Mouse (Mus musculus) neural tube, embryonic 11.5 days (tissue): Measurements from ENCODE around the gene Stk38l. TPM values are rescaled to one million over a fixed set of nuclear protein-coding genes. Genes with fewer than 3 reads are reported as not detected.

Source experiments
- ATAC-seq: fragments of 200-750 bp; cut with Nextera tagmentation; 2 replicates; pipeline ENCODE4 v1.8.0; 2017; ENCODE audit warnings: moderate number of reproducible peaks, mild to moderate bottlenecking, moderate TSS enrichment, moderate library complexity; ENCODE audit not compliant: insufficient read depth, low FRiP score, low TSS enrichment
- DNase-seq: peaks from one replicate; pipeline ENCODE4 v3.0.0-alpha.2; 2015; ENCODE audit warnings: low spot score
- H3K27ac ChIP-seq: fragments of 300-500 bp; sonication (generic); 2 replicates; pipeline ENCODE4 v1.5.1; 2014; ENCODE audit warnings: low read depth, mild to moderate bottlenecking, low read length
- H3K27me3 ChIP-seq: fragments of 300-500 bp; sonication (generic); 2 replicates; pipeline ENCODE4 v1.6.1; 2014; ENCODE audit warnings: mild to moderate bottlenecking, low read length, mixed read lengths; ENCODE audit not compliant: control insufficient read depth, insufficient read depth
- H3K36me3 ChIP-seq: fragments of 300-500 bp; sonication (generic); 2 replicates; pipeline ENCODE4 v1.6.1; 2014; ENCODE audit warnings: mild to moderate bottlenecking, low read length, moderate library complexity, mixed read lengths; ENCODE audit not compliant: control insufficient read depth, insufficient read depth
- H3K4me1 ChIP-seq: fragments of 300-500 bp; sonication (generic); 2 replicates; pipeline ENCODE4 v1.6.1; 2014; ENCODE audit warnings: low read length, mixed read lengths; ENCODE audit not compliant: control insufficient read depth, insufficient read depth
- H3K4me2 ChIP-seq: fragments of 300-500 bp; sonication (generic); 2 replicates; pipeline ENCODE4 v1.6.1; 2014; ENCODE audit warnings: low read depth, mild to moderate bottlenecking, moderate library complexity
- H3K4me3 ChIP-seq: fragments of 300-500 bp; sonication (generic); 2 replicates; pipeline ENCODE4 v1.5.1; 2014; ENCODE audit warnings: low read depth, low read length
- H3K9ac ChIP-seq: fragments of 300-500 bp; sonication (generic); 2 replicates; pipeline ENCODE4 v1.6.1; 2014; ENCODE audit warnings: mild to moderate bottlenecking, low read length
- H3K9me3 ChIP-seq: fragments of 300-500 bp; sonication (generic); 2 replicates; pipeline ENCODE4 v1.6.1; 2016; ENCODE audit warnings: low read length; ENCODE audit not compliant: control insufficient read depth
- WGBS: fragments of 180-500 bp; shearing (Covaris S2); extraction: QIAGEN DNeasy Blood & Tissue Kit; methylation state at CpG from one replicate; pipeline ENCODE4 v1.1.7; 2014; 5-methylcytosine and 5-hydroxymethylcytosine counted together
- polyA plus RNA-seq: library from polyadenylated mRNA; unstranded; fragments of >200 nt; fragmentation: Nextera tagmentation; extraction: Ambion mirVana; gene quantifications from 2 replicates; pipeline ENCODE4 v1.2.1, GENCODE M21; 2014

Stk38l gene
- polyA plus RNA-seq, 1 experiment from 2014 or later, result 19.5 TPM

DNA sequence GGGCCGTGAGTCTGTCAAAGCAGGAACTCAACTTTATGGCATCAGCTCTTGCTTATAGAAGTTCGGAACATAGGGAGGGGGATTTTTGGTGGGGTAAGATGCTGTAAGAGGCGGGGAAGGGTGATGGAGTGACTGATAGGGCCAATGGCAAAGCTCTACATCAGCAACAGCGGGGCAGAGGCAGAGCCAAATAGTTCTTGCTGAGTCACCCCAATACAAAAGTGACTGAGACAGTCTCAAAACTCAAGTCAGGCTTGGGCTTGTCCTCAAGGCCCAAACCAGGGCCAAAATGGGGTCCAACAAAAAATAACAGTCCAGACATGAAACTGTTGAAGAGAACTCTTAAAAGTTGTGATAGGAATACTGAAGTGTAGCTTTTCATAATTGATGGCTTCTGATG, 30.9 kb downstream of the Stk38l start:
- no peak overlapping the region for H3K4me2 ChIP-seq
- no peaks in the 10 kb centered on the region; the same call in 1 of the 2 replicates for H3K36me3 ChIP-seq
- no peak overlapping the region for H3K9ac ChIP-seq
- H3K4me1 ChIP-seq, result peaks cover 4% of the 10 kb centered on the region
- H3K27me3 ChIP-seq, result no peaks in the 10 kb centered on the region
- no peaks in the 10 kb centered on the region for H3K9me3 ChIP-seq
- no peak overlapping the region for H3K27ac ChIP-seq
- H3K4me3 ChIP-seq, result no peak overlapping the region
- no peak for ATAC-seq
- WGBS, result 90% methylated on average over 4 of the region's 4 CpGs
- no peak for DNase-seq

DNA sequence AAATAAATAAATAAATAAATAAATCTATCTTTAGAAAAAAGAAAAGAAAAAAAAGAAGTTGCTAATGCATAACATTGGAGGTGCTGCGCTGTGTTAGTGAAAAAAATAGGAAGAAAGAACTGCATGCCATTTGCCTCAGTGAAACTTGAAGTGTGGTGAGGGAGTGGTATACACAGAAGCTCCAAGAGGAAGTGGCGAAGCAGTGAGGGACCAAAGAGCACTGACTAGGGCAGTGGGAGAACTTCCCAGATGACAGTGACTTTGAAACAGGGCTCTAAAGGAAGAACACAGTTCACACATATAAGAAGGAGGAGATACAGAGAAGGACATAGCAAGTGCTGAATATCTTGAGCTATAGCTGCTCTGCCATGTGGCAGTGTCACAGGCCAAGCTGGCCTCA, 34.2 kb downstream of the Stk38l start:
- Histone ChIP-seq H3K9ac (no peak overlapping the region), H3K27me3 (no peaks in the 10 kb centered on the region), H3K4me2 (no peak overlapping the region), H3K4me3 (no peak overlapping the region), H3K4me1 (no peaks in the 10 kb centered on the region), H3K9me3 (no peaks in the 10 kb centered on the region), H3K27ac (no peak overlapping the region), H3K36me3 (no peaks in the 10 kb centered on the region; the same call in 1 of the 2 replicates)
- DNase-seq (no peak), ATAC-seq (no peak)
- 94% methylated on average over 2 of the region's 2 CpGs for WGBS

- WGBS, result 97% methylated on average over 2 of the region's 2 CpGs
Measured at GRCm38 (mm10) chr6:146760022-146760421, 35.2 kb downstream of the Stk38l start.

GRCm38 (mm10) chr6:146760736-146761135, 35.9 kb downstream of the Stk38l start:
- H3K27ac ChIP-seq, result no peak overlapping the region
- H3K27me3 ChIP-seq, result no peaks in the 10 kb centered on the region
- WGBS, result 75% methylated on average over 4 of the region's 4 CpGs
- no peaks in the 10 kb centered on the region for H3K4me1 ChIP-seq
- no peaks in the 10 kb centered on the region for H3K9me3 ChIP-seq
- H3K4me2 ChIP-seq, result no peak overlapping the region
- H3K4me3 ChIP-seq, result no peak overlapping the region
- H3K36me3 ChIP-seq, result no peaks in the 10 kb centered on the region; the same call in 1 of the 2 replicates
- no peak overlapping the region for H3K9ac ChIP-seq
- DNase-seq, result no peak
- no peak for ATAC-seq

More at GRCm38 (mm10) chr6:146760022-146760421, 35.2 kb downstream of the Stk38l start:
- Histone ChIP-seq H3K4me2 (no peak overlapping the region), H3K27ac (no peak overlapping the region), H3K9ac (no peak overlapping the region), H3K4me3 (no peak overlapping the region), H3K4me1 (no peaks in the 10 kb centered on the region), H3K36me3 (no peaks in the 10 kb centered on the region; the same call in 1 of the 2 replicates), H3K27me3 (no peaks in the 10 kb centered on the region), H3K9me3 (no peaks in the 10 kb centered on the region)
- ATAC-seq, result no peak
- DNase-seq, result no peak

DNA sequence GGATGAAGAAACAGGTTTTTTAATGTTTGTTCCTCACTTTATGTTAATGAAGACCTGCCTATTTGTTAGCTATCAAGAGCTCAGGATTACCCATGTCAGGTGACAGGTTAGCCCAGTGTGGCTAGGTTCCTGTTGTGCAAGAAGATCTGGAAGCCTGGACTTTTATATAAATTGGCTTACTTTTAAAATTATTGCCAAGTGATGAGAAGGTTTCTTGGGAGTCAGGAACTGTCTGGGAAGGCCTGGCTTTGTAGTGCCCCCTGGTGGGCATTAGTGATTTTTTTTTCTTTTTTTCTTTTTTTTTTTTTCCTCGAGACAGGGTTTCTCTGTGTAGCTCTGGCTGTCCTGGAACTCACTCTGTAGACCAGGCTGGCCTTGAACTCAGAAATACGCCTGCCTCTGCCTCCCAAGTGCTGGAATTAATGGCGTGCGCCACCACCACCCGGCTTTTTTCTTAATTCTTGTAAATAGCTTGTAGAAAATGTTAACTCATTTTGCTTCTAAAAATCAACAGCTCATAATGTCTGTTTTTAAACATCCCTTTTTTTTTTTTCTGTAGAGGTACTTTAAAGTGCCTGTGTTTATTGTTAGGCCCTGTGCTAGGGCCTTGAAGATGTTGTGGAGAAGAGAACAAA, 37.6 kb downstream of the Stk38l start:
- H3K36me3 ChIP-seq, result no peaks in the 10 kb centered on the region; the same call in 1 of the 2 replicates
- H3K4me1 ChIP-seq, result no peaks in the 10 kb centered on the region
- H3K27ac ChIP-seq, result no peak overlapping the region
- no peaks in the 10 kb centered on the region for H3K9me3 ChIP-seq
- DNase-seq (no peak), ATAC-seq (no peak)
- no peak overlapping the region for H3K4me2 ChIP-seq
- no peak overlapping the region for H3K4me3 ChIP-seq
- no peaks in the 10 kb centered on the region for H3K27me3 ChIP-seq
- H3K9ac ChIP-seq, result no peak overlapping the region
- 73% methylated on average over 5 of the region's 5 CpGs for WGBS

DNA sequence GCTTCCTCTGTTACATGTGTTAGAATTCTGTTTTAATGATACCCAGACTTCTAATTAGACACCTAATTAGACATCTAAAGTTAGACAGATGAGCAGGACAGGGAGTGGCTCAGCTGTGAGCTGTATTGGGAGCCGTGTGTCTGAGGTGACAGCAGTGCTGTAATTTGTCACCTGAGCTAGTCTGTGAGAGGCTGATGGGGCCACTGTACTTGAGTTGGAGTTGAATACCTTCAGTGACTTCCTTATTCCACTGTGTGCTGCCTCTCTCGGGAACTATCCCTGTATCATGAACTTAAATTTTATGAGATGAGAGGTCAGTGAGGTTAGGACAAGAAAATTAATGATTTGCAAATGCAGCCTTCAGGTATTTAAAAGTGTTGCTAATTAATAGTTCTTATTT, 39.8 kb downstream of the Stk38l start:
- Histone ChIP-seq H3K9ac (no peak overlapping the region), H3K9me3 (no peaks in the 10 kb centered on the region), H3K36me3 (no peaks in the 10 kb centered on the region; the same call in 1 of the 2 replicates), H3K27ac (no peak overlapping the region), H3K27me3 (no peaks in the 10 kb centered on the region), H3K4me3 (no peak overlapping the region), H3K4me2 (no peak overlapping the region), H3K4me1 (no peaks in the 10 kb centered on the region)
- ATAC-seq (no peak), DNase-seq (no peak)
- WGBS, result 63% methylated on average over 2 of the region's 2 CpGs

- Histone ChIP-seq H3K9ac (no peak overlapping the region), H3K4me3 (no peak overlapping the region), H3K9me3 (no peaks in the 10 kb centered on the region), H3K27ac (no peak overlapping the region), H3K4me1 (no peaks in the 10 kb centered on the region), H3K4me2 (no peak overlapping the region), H3K27me3 (no peaks in the 10 kb centered on the region), H3K36me3 (no peaks in the 10 kb centered on the region; the same call in 1 of the 2 replicates)
- DNase-seq (no peak), ATAC-seq (no peak)
- WGBS, result 89% methylated on average over 4 of the region's 4 CpGs
Measured at GRCm38 (mm10) chr6:146765270-146765669, 40.5 kb downstream of the Stk38l start.

DNA sequence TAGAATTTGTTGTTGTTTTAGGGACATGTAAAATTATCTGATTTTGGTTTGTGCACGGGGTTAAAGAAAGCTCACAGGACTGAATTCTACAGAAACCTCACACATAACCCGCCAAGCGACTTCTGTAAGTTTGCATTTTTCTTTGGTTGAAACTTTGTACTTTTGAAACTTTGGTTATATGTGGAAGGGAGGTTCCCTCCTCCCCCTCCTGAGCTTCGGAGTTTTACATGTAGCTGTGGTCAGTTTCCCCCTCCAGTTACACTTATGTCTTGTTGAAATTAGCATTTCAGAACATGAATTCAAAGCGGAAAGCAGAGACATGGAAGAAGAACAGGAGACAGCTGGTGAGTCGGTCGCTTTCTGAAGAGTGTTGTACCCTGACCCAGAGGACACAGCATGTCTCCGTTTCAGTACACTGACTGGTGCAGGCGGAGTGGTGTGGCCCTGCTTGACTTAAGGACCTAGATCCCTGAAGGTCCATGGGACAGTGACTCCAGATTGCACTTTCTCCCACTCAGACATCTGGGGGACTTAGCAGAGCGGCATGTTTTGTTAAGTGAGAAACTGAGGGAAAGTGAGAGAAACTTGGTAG, 44.1 kb downstream of the Stk38l start:
- H3K36me3 ChIP-seq, result no peaks in the 10 kb centered on the region; the same call in none of the 2 replicates
- H3K9ac ChIP-seq, result no peak overlapping the region
- no peaks in the 10 kb centered on the region for H3K27me3 ChIP-seq
- H3K9me3 ChIP-seq, result no peaks in the 10 kb centered on the region
- WGBS, result 92% methylated on average over 10 of the region's 10 CpGs
- ATAC-seq (no peak), DNase-seq (no peak)
- no peak overlapping the region for H3K27ac ChIP-seq
- H3K4me3 ChIP-seq, result no peak overlapping the region
- H3K4me2 ChIP-seq, result no peak overlapping the region
- no peaks in the 10 kb centered on the region for H3K4me1 ChIP-seq
